Mouse (Mus musculus): ENCODE measurements around the gene Pde11a. TPM values are rescaled to one million over a fixed set of nuclear protein-coding genes. Genes with fewer than 3 reads are reported as not detected.

Gene Pde11a
- polyA plus RNA-seq, 1 experiment = not detected

DNA sequence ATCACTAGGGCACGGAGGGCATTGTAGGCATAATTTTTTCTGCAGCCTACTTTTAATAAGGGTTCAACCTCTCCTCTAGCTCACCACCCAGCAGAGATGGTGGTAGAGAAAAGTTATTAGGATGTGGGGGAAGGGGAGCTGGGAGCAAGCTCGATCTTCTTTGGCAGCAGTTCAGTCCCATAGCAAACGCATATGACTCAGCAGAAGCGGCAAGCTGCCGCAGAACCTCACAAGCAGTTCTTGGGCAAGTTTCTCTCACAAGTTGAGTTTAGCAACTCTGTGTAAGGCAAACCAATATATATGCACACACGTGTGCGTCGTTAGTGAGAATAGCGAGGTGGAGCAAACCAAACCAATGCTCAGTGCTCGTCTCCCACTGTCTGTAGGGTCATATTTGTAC, 72.0 kb downstream of the Pde11a start:
- Histone ChIP-seq H3K4me1 (ENCODE audit: control insufficient read depth, insufficient read depth, low read length) (no peaks in the 10 kb centered on the region), H3K4me3 (replicated peaks; ENCODE audit: extremely low read depth, low read depth, low read length) (no peak overlapping the region)
- no peak for TF ChIP-seq CTCF (IDR thresholded peaks at IDR 0.05; ENCODE audit: insufficient read depth, low read length)
- TF ChIP-seq POLR2A (IDR thresholded peaks at IDR 0.05; ENCODE audit: borderline replicate concordance, extremely low read depth, low read depth, low read length) = no peak
- WGBS = 76% methylated on average over 10 of the region's 10 CpGs
- no peak for DNase-seq

DNA sequence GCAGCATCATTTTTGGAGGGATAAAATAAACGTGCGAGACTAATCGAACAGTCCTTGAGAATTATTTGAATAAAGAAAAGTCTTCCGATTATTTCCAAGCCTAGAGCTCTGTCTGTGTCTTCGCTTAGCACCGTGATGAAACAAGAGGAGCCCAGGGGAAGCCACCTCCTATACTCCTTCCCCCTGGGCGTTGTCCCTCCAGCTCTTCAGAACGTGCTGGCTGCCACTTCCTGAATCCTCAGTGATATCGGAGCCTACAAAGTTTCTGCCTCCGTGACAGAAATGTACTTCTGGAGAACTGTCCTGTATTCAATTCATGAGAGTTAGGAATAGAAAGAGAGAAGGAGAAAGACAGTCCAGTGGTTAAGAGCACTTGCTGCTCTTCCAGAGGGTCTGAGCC, 74.3 kb downstream of the Pde11a start:
- H3K4me3 ChIP-seq (replicated peaks; ENCODE audit: extremely low read depth, low read depth, low read length) = no peak overlapping the region
- TF ChIP-seq POLR2A (IDR thresholded peaks at IDR 0.05; ENCODE audit: borderline replicate concordance, extremely low read depth, low read depth, low read length) (no peak), CTCF (IDR thresholded peaks at IDR 0.05; ENCODE audit: insufficient read depth, low read length) (no peak)
- no peaks in the 10 kb centered on the region for H3K4me1 ChIP-seq (ENCODE audit: control insufficient read depth, insufficient read depth, low read length)
- WGBS = 54% methylated on average over 10 of the region's 10 CpGs
- no peak for DNase-seq

DNA sequence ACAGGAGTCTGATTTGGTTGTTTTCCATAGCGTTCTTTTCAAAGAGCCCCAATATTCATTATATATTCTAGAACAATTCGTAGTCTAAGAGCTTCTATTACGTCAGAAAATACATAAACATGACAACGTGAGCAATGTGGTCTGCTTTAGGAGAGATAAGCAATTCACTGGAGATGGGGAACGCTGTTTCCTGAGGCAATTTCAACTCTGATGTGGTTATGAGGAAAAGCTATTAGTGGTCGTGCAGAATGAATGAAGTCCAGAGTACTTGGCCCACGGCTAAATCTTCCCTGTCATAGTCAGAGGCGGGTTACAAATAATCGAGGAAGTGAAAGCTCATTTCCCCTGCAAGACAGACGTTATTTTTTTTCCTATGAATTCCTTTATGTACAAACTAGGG, 75.9 kb downstream of the Pde11a start:
- Histone ChIP-seq H3K4me1 (ENCODE audit: control insufficient read depth, insufficient read depth, low read length) (no peaks in the 10 kb centered on the region), H3K4me3 (replicated peaks; ENCODE audit: extremely low read depth, low read depth, low read length) (no peak overlapping the region)
- no peak for DNase-seq
- no peak for TF ChIP-seq CTCF (IDR thresholded peaks at IDR 0.05; ENCODE audit: insufficient read depth, low read length)
- TF ChIP-seq POLR2A (IDR thresholded peaks at IDR 0.05; ENCODE audit: borderline replicate concordance, extremely low read depth, low read depth, low read length) = no peak
- 36% methylated on average over 10 of the region's 10 CpGs for WGBS

DNA sequence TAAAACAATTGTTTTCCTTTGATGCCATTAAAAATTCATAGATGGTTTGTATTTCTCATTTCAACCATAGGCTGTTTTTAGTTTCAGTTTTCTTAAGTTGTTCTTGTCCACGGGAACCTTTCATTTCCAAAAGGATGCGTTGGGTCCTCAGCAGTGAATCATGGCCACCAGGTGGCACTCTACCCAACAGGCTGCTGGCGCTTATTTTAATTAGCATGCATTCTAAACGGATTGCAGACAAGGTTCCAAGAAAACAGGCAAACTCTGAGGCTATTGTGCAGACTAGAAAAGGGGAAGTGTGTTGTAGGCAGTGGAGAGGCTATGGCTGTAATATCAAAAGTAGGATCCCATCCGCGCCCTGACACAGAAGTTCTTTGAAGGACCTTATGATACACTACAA, 83.7 kb downstream of the Pde11a start:
- DNase-seq = peak; percentile 23
- Histone ChIP-seq H3K4me1 (ENCODE audit: control insufficient read depth, insufficient read depth, low read length) (no peaks in the 10 kb centered on the region), H3K4me3 (replicated peaks; ENCODE audit: extremely low read depth, low read depth, low read length) (no peak overlapping the region)
- WGBS = 35% methylated on average over 6 of the region's 6 CpGs
- TF ChIP-seq CTCF (IDR thresholded peaks at IDR 0.05; ENCODE audit: insufficient read depth, low read length) (peak; percentile 75), POLR2A (IDR thresholded peaks at IDR 0.05; ENCODE audit: borderline replicate concordance, extremely low read depth, low read depth, low read length) (no peak)

DNA sequence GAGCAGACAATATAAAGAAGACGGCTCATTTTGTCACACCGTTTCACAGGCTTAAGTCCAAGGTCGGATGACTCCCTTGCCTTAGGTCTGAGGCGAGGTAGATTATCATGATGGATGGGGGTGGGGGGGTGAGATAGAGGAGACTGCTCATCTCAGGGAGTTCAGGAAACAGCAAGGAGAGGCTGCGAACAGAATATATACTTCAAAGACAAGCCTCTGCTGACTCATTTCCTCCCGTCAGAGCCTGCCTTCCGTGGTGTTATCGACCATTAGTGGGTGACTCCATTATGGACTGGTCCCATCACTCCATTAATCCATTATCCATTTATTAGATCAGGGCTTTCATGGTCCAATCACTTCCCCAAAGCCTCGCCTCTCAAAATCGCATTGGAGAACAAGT, 87.2 kb downstream of the Pde11a start:
- no peak for DNase-seq
- no peak overlapping the region for H3K4me3 ChIP-seq (replicated peaks; ENCODE audit: extremely low read depth, low read depth, low read length)
- H3K4me1 ChIP-seq (ENCODE audit: control insufficient read depth, insufficient read depth, low read length) = no peaks in the 10 kb centered on the region
- TF ChIP-seq POLR2A (IDR thresholded peaks at IDR 0.05; ENCODE audit: borderline replicate concordance, extremely low read depth, low read depth, low read length) = no peak
- TF ChIP-seq CTCF (IDR thresholded peaks at IDR 0.05; ENCODE audit: insufficient read depth, low read length) = no peak
- 51% methylated on average over 10 of the region's 10 CpGs for WGBS

DNA sequence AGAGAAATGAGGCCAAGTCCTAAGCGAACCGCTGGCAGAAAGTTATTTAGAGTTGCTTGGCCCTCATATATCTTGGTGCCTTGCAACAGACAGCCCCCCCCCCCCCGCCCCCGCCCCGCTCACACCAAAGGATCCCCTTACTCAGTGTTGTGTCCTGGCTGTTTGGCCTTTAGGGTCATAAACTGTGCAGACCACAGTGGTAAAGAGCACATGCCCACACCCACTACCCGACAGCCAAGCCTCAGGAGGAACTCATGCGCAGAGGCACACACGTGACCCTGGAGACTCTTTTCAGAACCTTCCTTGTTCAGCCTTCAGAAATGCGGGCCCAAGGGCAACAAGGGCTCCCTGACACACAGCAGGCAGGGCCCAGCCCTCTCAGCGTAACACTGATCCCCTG, 90.3 kb downstream of the Pde11a start:
- no peak for DNase-seq
- Histone ChIP-seq H3K4me1 (ENCODE audit: control insufficient read depth, insufficient read depth, low read length) (no peaks in the 10 kb centered on the region), H3K4me3 (replicated peaks; ENCODE audit: extremely low read depth, low read depth, low read length) (no peak overlapping the region)
- WGBS = 88% methylated on average over 10 of the region's 10 CpGs
- TF ChIP-seq POLR2A (IDR thresholded peaks at IDR 0.05; ENCODE audit: borderline replicate concordance, extremely low read depth, low read depth, low read length) (no peak), CTCF (IDR thresholded peaks at IDR 0.05; ENCODE audit: insufficient read depth, low read length) (no peak)

DNA sequence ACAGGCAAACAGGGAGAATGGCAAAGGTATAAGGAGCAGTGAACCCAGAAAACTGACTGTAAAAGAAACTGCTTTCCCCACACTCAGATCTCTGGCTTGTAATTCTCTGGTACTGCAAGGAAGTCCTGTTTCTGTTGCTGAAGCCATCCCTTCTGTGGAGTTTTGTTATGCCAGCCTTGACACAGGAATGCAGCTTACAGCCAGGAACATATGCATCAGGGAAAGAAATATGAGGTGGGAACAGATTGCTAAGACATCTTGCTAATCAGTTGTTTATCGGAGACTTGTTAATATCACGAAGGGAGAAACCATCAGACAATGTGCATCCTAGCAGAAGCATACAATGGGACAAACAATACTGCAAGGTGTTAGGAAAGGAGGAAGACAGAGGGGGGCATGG, 99.4 kb downstream of the Pde11a start:
- Histone ChIP-seq H3K4me3 (replicated peaks; ENCODE audit: extremely low read depth, low read depth, low read length) (no peak overlapping the region), H3K4me1 (ENCODE audit: control insufficient read depth, insufficient read depth, low read length) (no peaks in the 10 kb centered on the region)
- no peak for DNase-seq
- 42% methylated on average over 2 of the region's 2 CpGs for WGBS
- TF ChIP-seq CTCF (IDR thresholded peaks at IDR 0.05; ENCODE audit: insufficient read depth, low read length) (no peak), POLR2A (IDR thresholded peaks at IDR 0.05; ENCODE audit: borderline replicate concordance, extremely low read depth, low read depth, low read length) (no peak)

DNA sequence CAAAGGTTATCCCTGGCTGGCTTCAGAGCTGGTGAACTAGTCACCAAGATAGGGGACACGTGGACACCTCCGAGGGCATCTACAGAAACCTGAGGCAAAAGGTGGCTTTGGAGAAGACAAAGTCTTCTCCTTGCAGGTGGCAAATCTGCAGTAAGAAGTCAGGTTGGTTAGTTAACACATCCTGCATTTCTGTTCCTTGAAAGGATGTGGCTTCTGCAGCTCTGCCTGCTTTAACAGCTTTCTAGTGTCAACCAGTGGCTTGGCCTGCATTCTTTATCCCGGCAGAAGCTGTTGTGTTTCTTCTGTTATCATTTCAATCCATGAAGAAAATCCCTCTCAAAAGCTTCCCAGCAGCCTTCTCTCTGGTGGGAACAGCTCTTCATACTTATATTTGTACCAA, 100.1 kb downstream of the Pde11a start:
- no peak for DNase-seq
- 50% methylated on average over 3 of the region's 3 CpGs for WGBS
- Histone ChIP-seq H3K4me3 (replicated peaks; ENCODE audit: extremely low read depth, low read depth, low read length) (no peak overlapping the region), H3K4me1 (ENCODE audit: control insufficient read depth, insufficient read depth, low read length) (no peaks in the 10 kb centered on the region)
- TF ChIP-seq POLR2A (IDR thresholded peaks at IDR 0.05; ENCODE audit: borderline replicate concordance, extremely low read depth, low read depth, low read length) (no peak), CTCF (IDR thresholded peaks at IDR 0.05; ENCODE audit: insufficient read depth, low read length) (no peak)

DNA sequence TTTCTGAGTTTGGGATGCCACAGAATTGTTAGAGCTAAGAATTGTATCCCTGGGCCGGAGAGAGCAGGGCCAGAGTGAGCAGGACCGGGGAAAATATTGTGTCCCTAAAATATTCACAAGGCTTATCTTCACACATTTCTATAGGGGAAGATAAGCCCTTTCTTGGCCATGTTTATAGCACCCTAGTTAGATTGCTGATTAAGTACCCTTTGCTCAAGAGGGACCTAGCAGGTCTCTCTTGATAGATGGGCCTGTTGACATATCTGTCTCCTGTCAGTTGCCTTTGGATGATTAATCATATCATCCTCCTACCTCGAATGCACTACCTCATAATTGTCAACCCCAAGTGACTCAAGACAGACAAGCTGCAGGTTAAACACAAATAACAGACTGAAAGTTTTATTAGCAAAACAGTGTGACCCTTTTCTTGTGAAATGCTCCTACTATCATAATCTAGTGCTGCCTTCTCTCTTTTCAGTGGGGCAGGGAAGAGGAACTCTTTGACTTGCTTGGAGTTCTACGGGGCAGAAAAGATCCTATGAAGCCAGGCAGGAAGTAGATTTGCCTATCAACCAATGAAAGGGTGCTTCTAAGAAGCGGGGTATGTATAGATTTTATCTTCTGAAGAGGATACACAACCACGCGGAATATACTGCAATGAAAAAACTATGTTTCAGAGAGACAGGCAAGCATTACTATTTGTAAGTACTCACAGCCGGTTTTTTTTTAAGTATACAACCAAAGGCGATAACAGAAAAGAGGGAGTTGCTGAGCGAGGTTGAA, 100.7 kb downstream of the Pde11a start:
- no peaks in the 10 kb centered on the region for H3K4me1 ChIP-seq (ENCODE audit: control insufficient read depth, insufficient read depth, low read length)
- no peak for TF ChIP-seq POLR2A (IDR thresholded peaks at IDR 0.05; ENCODE audit: borderline replicate concordance, extremely low read depth, low read depth, low read length)
- TF ChIP-seq CTCF (IDR thresholded peaks at IDR 0.05; ENCODE audit: insufficient read depth, low read length) = no peak
- DNase-seq = no peak
- 52% methylated on average over 10 of the region's 10 CpGs for WGBS
- no peak overlapping the region for H3K4me3 ChIP-seq (replicated peaks; ENCODE audit: extremely low read depth, low read depth, low read length)

DNA sequence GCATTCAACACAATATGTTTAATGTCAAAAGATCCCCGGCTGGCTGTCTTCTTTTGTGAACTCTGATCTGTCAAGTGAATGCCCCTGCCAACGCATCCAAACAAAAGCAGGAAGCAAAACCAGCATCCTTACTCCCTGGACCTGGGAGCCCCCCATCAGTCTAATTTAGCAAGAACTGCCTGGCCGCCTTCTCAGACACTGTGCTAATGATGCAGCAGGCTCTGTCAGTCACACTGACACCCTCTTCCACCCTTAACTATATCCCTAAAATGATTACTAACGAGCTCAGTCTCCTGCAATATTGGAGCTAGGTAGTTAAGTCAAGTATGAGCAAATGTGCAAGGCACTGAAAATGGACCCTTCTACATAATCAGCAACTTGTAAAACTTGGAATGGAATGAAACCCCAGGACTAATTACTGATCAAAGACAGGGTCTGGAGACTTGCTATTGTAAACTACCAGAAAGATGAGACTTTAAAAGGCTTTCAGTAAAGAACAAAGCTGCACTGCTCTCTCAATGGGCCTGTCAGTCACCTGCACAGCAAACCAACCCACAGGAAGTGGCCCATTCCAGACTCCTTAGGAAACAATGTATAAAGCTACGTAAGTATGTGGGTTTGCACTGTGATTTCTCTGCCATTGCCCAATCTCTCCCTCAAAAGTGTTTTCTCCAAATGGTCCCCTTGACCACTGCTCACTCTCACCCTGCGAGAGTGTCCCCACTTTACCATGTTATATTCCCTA, 118.0 kb downstream of the Pde11a start:
- DNase-seq = no peak

More for the DNA sequence above, 118.0 kb downstream of the Pde11a start:
- Histone ChIP-seq H3K4me1 (ENCODE audit: control insufficient read depth, insufficient read depth, low read length) (no peaks in the 10 kb centered on the region), H3K4me3 (replicated peaks; ENCODE audit: extremely low read depth, low read depth, low read length) (no peak overlapping the region)
- no peak for TF ChIP-seq POLR2A (IDR thresholded peaks at IDR 0.05; ENCODE audit: borderline replicate concordance, extremely low read depth, low read depth, low read length)
- no peak for TF ChIP-seq CTCF (IDR thresholded peaks at IDR 0.05; ENCODE audit: insufficient read depth, low read length)
- 42% methylated on average over 6 of the region's 6 CpGs for WGBS
